Mouse (Mus musculus) kidney, embryonic 14.5 days (tissue): ENCODE results near the gene Mdfic. TPM values are rescaled to one million over a fixed set of nuclear protein-coding genes. Genes with fewer than 3 reads are reported as not detected.
"Not testable (repeated sequence)": the region's sequence is repeated elsewhere in the genome, so short reads cannot be mapped to it uniquely, and the experiment has no call there.

ENCODE experiments used
- ATAC-seq: fragments of 200-750 bp; cut with Nextera tagmentation; 2 replicates; pipeline ENCODE4 v1.8.0; 2017; ENCODE audit warnings: moderate number of reproducible peaks, mild to moderate bottlenecking, moderate TSS enrichment, moderate library complexity; ENCODE audit not compliant: low FRiP score, low TSS enrichment
- H3K27ac ChIP-seq: fragments of 300-500 bp; sonication (generic); 2 replicates; pipeline ENCODE4 v1.5.1; 2014; ENCODE audit warnings: low read depth, mild to moderate bottlenecking, low read length, moderate library complexity, mixed read lengths
- H3K27me3 ChIP-seq: fragments of 300-500 bp; sonication (generic); 2 replicates; pipeline ENCODE4 v1.6.1; 2014; ENCODE audit warnings: mild to moderate bottlenecking, low read length; ENCODE audit not compliant: control insufficient read depth, insufficient read depth
- H3K36me3 ChIP-seq: fragments of 300-500 bp; sonication (generic); 2 replicates; pipeline ENCODE4 v1.6.1; 2014; ENCODE audit warnings: low read length, mixed read lengths; ENCODE audit not compliant: control insufficient read depth, insufficient read depth
- H3K4me1 ChIP-seq: fragments of 300-500 bp; sonication (generic); 2 replicates; pipeline ENCODE4 v1.6.1; 2014; ENCODE audit warnings: low read length, mixed read lengths; ENCODE audit not compliant: control insufficient read depth, insufficient read depth
- H3K4me2 ChIP-seq: fragments of 300-500 bp; sonication (generic); replicated peaks from 2 replicates; pipeline ENCODE4 v1.6.1; 2014; ENCODE audit warnings: low read depth, mild to moderate bottlenecking, low read length
- H3K4me3 ChIP-seq: fragments of 300-500 bp; sonication (generic); 2 replicates; pipeline ENCODE4 v1.5.1; 2014; ENCODE audit warnings: mild to moderate bottlenecking, low read length
- H3K9ac ChIP-seq: fragments of 300-500 bp; sonication (generic); 2 replicates; pipeline ENCODE4 v1.6.1; 2014; ENCODE audit warnings: low read depth, mild to moderate bottlenecking, low read length, moderate library complexity
- H3K9me3 ChIP-seq: fragments of 300-500 bp; sonication (generic); 2 replicates; pipeline ENCODE4 v1.6.1; 2016; ENCODE audit warnings: low read length; ENCODE audit not compliant: control insufficient read depth
- WGBS: fragments of 180-500 bp; shearing (Covaris S2); extraction: QIAGEN DNeasy Blood & Tissue Kit; methylation state at CpG from one replicate; pipeline ENCODE4 v1.1.7; 2014; 5-methylcytosine and 5-hydroxymethylcytosine counted together
- polyA plus RNA-seq: library from polyadenylated mRNA; unstranded; fragments of >200 nt; fragmentation: Nextera tagmentation; extraction: Ambion mirVana; gene quantifications from 2 replicates; pipeline ENCODE4 v1.2.1, GENCODE M21; 2014

Mdfic gene
- polyA plus RNA-seq: 7.2 and 7.4 TPM in 2 replicates

- H3K4me1 ChIP-seq: no peaks in the 10 kb centered on the region; the same call in 1 of the 2 replicates
- H3K4me2 ChIP-seq: peak within 1 kb of the TSS; percentile 71
- no peaks in the 10 kb centered on the region for H3K9me3 ChIP-seq
- no peaks in the 10 kb centered on the region for H3K27me3 ChIP-seq
- peak; percentile 65 for ATAC-seq
- 0% methylated on average over 11 of the region's 16 CpGs for WGBS
- peak within 1 kb of the TSS; percentile 81 for H3K27ac ChIP-seq
- H3K4me3 ChIP-seq: peak within 1 kb of the TSS; percentile 66
- H3K9ac ChIP-seq: peak within 1 kb of the TSS; percentile 80
- no peaks in the 10 kb centered on the region for H3K36me3 ChIP-seq
Observed at GRCm38 (mm10) chr6:15720461-15720817, at the start of gene Mdfic. TSS of gene Mdfic (plus strand) at chr6:15720661.

GRCm38 (mm10) chr6:15671364-15671763 is 49.1 kb upstream of the Mdfic start:
- no peak overlapping the region for H3K9ac ChIP-seq
- no peak overlapping the region for H3K4me2 ChIP-seq
- no peaks in the 10 kb centered on the region for H3K27me3 ChIP-seq
- H3K9me3 ChIP-seq: no peaks in the 10 kb centered on the region
- ATAC-seq: no peak
- H3K4me1 ChIP-seq: no peaks in the 10 kb centered on the region
- no peaks in the 10 kb centered on the region for H3K36me3 ChIP-seq
- no peak overlapping the region for H3K4me3 ChIP-seq
- H3K27ac ChIP-seq: no peak overlapping the region

- Histone ChIP-seq H3K27ac (no peak overlapping the region), H3K27me3 (no peaks in the 10 kb centered on the region), H3K4me2 (no peak overlapping the region), H3K4me3 (no peak overlapping the region), H3K4me1 (no peaks in the 10 kb centered on the region), H3K9ac (no peak overlapping the region), H3K36me3 (no peaks in the 10 kb centered on the region), H3K9me3 (no peaks in the 10 kb centered on the region)
- ATAC-seq: no peak
- WGBS: 76% methylated on average over 4 of the region's 4 CpGs
Observed at GRCm38 (mm10) chr6:15710080-15710479, 10.4 kb upstream of the Mdfic start.

- Histone ChIP-seq H3K4me1 (no peaks in the 10 kb centered on the region), H3K9me3 (no peaks in the 10 kb centered on the region)
- WGBS: 88% methylated on average over 7 of the region's 7 CpGs
Observed at GRCm38 (mm10) chr6:15710706-15711105, 9.8 kb upstream of the Mdfic start.

GRCm38 (mm10) chr6:15712860-15713385 is 7.5 kb upstream of the Mdfic start:
- no peaks in the 10 kb centered on the region for H3K9me3 ChIP-seq
- no peak overlapping the region for H3K9ac ChIP-seq
- H3K36me3 ChIP-seq: no peaks in the 10 kb centered on the region
- H3K27me3 ChIP-seq: no peaks in the 10 kb centered on the region
- H3K4me1 ChIP-seq: no peaks in the 10 kb centered on the region
- no peak overlapping the region for H3K4me2 ChIP-seq
- H3K4me3 ChIP-seq: no peak overlapping the region
- no peak for ATAC-seq
- no peak overlapping the region for H3K27ac ChIP-seq
- WGBS: 56% methylated on average over 2 of the region's 2 CpGs

More at GRCm38 (mm10) chr6:15710706-15711105, 9.8 kb upstream of the Mdfic start:
- ATAC-seq: no peak
- Histone ChIP-seq H3K36me3 (no peaks in the 10 kb centered on the region), H3K4me3 (no peak overlapping the region), H3K9ac (no peak overlapping the region), H3K27me3 (no peaks in the 10 kb centered on the region), H3K4me2 (no peak overlapping the region), H3K27ac (no peak overlapping the region)

- not testable (repeated sequence) for H3K27ac ChIP-seq, H3K4me2 ChIP-seq, H3K9me3 ChIP-seq, H3K27me3 ChIP-seq, H3K4me1 ChIP-seq, H3K4me3 ChIP-seq, H3K9ac ChIP-seq, H3K36me3 ChIP-seq, ATAC-seq
- 79% methylated on average over 1 of the region's 1 CpGs for WGBS
Observed at GRCm38 (mm10) chr6:15714036-15714435, 6.4 kb upstream of the Mdfic start.

- Histone ChIP-seq H3K9ac (no peak overlapping the region), H3K27me3 (no peaks in the 10 kb centered on the region), H3K9me3 (no peaks in the 10 kb centered on the region), H3K36me3 (no peaks in the 10 kb centered on the region), H3K4me2 (no peak overlapping the region), H3K27ac (no peak overlapping the region), H3K4me3 (no peak overlapping the region), H3K4me1 (no peaks in the 10 kb centered on the region)
- WGBS: 93% methylated on average over 2 of the region's 2 CpGs
- ATAC-seq: no peak
Observed at GRCm38 (mm10) chr6:15714996-15715844, 5.2 kb upstream of the Mdfic start.

- Histone ChIP-seq H3K27ac (no peak overlapping the region), H3K4me2 (no peak overlapping the region), H3K4me1 (no peaks in the 10 kb centered on the region; the same call in 1 of the 2 replicates), H3K9me3 (no peaks in the 10 kb centered on the region), H3K27me3 (no peaks in the 10 kb centered on the region), H3K4me3 (no peak overlapping the region), H3K9ac (no peak overlapping the region), H3K36me3 (no peaks in the 10 kb centered on the region)
- no peak; the same call in 1 of the 2 replicates for ATAC-seq
- WGBS: 61% methylated on average over 6 of the region's 6 CpGs
Observed at GRCm38 (mm10) chr6:15719919-15720318, 542 bp upstream of the Mdfic start.
